Mouse (Mus musculus) 3T3-L1 (cell line): ENCODE measurements around the gene Rbms3.
A peak's percentile ranks its signal among the peaks of the same experiment; 100 is the strongest.

Experiments
- DNase-seq: peaks from one replicate; pipeline ENCODE4 v3.0.0-alpha.2; 2015; ENCODE audit warnings: low read depth, low spot score

The Rbms3 gene

DNA sequence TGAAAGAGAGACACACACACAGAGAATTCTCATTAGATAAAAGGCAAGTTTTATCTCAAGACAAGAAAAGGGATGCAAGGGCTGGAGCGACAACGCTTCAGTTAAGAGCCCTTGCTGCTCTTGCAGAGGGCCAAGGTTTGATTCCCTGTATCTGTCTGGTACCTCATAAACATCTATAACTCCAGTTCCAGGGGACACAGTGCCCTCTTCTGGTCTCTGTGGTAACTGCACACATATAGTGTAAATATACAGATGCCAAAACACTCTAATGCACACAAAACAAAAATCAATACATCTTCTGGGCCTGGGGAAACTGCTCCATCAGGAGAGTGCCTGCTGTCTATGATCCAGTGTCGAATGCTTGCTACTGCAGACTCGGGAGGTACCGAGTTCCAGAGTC, 145.3 kb downstream of the Rbms3 start:
- DNase-seq: peak; percentile 33

DNA sequence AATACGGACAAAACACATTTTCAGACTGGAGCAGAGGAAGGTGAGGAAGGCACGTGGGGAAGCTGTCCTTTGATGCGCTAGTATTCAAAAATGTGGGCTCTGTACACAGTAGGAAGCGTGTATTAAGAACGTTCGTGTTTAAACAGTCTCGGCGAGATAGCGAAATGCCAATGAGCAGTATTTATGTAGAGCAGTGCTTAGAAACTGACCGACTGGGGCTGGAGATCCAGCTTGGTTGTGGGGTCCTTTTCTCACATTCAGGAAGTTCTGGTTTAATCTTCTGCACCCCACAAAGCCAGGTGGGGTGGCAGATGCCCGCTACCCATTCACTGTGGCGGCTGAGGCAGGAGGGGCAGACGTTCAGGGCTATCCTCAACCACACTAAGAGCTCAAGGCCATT, 153.0 kb downstream of the Rbms3 start:
- DNase-seq: no peak

DNA sequence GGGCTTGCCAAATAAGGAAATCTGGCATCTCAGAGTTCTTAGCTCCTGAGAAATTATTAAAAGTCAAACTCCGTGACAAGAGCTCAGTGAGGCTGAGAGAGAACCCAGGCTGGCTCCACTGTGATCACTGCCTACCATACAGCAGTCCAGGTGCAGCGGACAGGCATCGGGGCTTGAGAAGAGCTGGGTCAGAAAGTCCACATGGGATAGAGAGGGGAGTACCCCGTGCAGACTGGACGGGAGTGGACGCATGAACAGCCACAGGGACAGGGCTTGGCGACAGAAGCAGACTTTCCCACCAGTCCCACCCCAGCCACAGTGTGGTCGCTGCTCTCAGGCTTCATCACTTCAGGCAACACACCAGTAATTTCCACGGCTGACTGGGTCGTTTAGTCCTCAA, 176.9 kb downstream of the Rbms3 start:
- no peak for DNase-seq

DNA sequence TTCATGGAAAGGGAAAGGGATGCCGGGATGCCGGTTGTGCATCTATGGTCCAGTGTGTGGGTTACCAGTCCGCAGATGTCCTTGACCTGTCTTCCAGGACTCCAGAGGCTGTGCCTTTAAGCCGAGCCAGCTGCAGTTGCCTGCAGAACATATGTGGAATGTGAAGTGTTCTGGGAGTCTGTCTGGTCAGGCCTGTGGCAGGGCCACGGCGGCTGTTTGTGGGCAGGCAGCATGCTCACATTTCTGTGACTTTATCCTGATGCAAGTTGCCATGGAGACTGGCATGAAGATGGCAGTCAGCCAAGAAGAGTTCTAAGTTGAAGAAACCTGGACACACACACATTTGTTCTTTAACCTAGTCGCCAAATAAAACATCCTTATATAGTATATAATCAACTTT, 187.1 kb downstream of the Rbms3 start:
- no peak for DNase-seq

DNA sequence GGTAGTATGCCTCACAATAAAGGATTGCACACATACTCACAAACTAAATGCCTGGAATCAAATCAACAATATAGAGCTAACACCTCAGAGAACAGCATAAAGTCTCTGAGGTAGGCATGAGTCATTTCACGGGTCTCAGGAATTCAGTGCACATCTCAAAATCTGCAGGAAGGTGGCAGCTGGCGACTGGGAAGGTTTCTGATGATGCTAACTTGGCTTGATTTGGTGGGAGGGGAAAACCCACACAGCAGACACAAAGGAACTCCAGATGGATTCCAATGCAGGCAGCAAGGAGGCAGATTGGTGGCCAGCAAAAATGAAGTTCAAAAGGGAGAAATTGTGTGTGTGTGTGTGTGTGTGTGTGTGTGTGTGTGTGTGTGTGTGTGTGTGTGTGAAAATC, 193.9 kb downstream of the Rbms3 start:
- peak; percentile 30 for DNase-seq

DNA sequence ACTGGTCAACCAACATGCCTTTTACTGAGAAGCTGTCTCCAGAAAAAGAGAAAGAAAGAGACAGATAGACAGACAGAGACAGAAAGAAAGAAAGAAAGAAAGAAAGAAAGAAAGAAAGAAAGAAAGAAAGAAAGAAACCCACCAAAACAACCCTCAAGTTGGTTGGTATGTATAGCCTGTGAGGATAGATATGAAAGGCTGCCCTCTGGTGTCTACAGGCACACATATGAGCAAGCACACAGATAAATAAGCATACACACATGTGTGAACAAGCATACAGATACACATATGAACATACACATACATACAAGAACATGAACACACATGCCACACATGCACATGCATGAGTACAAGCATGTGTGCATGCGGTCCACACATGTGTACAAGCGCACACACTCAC, 199.0 kb downstream of the Rbms3 start:
- peak; percentile 13 for DNase-seq

DNA sequence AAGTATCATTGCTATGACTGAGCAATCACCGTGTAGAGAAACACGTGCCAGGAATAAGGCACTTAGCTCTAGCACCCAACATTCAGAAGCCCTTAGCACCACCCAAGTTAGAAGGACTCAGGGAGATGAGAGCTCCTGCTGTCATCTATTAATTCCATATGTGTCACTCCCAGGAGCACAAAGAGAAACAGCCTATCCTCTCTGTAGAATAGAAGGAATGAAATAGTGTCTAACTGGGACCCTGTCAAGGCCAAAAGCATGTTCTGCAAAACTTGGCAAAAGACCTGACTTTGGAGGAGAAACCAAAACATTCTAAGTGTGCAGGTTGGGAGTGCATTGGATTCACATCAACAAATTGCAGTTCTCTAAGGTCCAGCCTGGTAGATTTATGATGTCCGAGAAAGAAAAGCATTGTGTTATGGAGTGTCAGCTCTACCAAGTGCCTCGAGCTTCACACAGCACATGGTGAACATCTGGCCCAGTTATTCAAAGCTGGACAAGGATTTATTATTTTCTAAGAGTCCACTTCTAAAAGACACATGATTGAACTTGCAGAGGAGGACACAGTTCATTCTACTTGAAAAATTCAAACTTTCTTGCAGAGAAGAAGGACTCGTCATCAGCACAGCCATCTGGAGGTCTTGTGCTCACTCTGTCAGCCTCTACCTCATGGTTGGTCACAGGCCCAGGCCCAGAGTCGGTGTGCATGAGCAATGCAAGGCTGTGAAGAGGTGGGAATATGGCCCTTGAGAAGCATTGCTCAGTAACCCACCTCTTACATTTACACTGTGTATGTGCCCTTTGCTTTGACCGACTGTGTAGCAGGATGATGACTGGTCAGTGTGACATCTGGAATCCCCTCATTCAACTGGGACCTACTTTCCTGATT, 200.3 kb downstream of the Rbms3 start:
- DNase-seq: no peak

DNA sequence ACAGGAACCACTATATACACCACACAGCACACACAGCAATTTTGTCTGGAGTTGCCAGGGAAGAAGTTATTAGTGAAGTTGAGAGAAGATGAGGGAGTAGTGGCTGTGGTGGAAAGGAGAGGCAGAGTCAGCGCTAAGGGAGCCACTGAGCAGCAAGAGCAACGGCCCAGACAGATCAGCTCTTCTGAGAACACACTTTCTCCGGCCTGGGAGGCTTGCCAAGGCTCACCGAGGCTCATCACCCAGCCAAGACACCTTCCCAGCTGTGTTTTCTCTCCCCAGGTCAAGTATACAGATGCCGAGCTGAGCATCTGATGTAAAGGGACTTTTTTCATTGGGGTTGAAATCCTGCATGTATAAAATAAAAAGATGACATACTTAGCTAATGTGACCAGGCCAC, 206.5 kb downstream of the Rbms3 start:
- no peak for DNase-seq

DNA sequence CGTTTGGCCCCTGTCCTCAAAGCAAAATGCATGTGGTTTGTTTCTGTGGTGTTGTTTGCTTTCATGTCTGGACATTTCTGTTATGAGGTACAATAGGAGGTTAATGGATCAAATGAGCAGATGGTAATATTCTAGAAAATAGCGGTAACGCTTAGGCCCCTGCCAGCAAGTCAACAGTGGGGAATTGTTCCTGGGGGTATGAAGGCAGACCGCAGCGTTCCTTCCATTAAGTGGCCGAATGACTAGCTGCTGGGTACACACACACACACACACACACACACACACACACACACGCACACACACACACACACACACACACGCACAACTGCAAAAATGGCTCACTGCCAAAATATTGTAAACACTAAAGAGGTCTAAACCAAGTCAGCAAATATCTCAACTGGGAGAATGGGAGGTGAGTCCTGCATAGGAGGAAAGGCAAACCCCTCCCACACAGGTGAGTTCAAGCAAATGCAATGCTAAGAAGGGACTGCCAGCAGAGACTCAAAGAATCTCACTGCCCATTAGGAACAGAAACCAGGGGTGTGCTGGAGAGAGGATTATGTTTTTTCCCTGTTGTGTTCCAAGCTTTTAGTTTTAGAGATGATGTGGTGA, 209.7 kb downstream of the Rbms3 start:
- DNase-seq: no peak

DNA sequence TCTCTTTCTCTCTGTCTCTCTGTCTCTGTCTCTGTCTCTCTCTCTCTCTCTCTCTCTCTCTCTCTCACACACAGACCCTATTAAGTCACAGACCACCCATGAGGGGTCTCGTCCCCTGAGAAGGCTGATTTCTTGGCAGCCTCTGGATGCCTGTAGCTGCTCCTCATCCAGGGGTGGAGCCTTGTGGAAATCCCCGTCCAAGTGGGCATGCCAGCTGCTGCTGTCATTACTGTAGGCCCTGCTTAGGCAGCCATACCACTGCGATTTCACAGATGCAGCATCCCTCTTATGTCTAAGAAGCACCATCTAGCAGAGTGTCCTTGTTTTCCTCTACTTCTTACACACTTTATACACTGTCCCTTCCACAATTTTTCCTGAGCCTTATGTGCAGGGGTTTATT, 216.5 kb downstream of the Rbms3 start:
- no peak for DNase-seq

DNA sequence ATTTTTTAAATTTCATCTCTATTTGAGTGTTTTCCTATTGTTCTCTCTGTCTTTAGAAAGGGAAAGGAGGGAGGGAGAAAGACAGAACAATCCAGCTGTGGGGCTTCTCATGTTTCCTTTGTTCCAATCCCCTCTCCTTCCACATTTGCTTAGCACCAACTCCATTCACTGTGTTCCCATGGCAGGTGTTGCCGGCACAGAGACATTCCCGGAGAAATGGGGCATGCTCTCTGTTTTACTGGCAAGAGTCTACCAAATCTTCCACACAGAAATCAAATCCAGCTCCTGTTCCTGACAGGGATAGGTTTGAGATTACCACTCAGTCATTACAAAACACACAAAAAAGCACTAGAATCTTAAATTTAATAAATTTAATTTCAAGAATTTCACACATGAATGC, 217.1 kb downstream of the Rbms3 start:
- DNase-seq: no peak

DNA sequence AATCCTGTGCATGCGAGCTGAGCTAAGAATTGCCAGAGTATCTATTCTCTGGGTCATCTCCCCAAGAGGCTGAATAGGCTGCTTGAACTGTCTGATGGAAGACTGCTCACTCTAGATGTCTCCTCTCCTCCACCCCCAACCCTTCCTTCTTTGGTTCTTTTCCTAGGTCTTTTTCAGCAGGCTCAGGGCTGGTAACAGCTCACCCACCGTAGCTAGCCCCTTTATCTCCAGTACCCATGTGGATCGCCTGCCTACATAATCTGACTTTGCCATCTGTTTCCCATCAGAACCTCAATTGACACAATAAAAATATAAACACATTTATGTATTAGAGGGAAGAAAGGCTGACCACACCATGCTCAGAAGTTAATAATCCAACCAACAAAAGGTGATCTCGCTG, 225.1 kb downstream of the Rbms3 start:
- DNase-seq: no peak

DNA sequence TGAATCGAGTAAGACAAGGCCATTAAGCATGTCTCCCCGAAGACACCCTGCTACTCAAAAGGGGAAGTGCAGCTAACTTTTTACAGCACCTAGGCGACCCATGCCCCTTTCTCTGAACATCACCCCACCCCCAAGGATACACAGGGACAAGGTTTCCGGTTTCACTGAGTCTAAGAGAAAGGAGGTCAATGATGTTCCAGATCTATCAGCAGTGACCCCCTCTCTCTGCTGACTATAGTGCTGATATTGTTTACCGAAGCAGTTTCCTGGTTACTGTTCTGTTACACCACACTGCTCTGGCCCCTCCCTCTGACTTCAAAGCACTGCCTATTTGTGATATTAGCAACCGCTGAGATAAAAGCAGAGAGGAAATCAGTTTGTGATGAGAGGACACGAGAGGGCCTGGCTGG, 229.4 kb downstream of the Rbms3 start:
- no peak for DNase-seq

DNA sequence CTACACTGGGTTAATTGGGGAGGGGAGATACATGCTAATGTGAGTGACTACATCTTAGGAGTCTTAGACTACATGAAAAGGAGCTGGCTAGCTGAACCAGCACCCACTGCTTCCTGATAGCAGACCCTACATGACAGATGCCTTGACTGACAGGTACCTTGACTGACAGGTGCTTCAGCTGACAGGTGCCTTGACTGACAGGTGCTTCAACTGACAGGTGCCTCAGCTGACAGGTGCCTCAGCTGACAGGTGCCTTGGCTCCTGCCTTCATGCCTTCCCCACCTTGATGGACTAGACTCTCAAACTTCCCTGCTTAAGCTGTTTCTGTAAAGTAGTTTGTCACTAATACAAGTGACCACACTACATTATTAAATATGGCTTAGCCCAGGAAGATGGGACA, 232.6 kb downstream of the Rbms3 start:
- no peak for DNase-seq

DNA sequence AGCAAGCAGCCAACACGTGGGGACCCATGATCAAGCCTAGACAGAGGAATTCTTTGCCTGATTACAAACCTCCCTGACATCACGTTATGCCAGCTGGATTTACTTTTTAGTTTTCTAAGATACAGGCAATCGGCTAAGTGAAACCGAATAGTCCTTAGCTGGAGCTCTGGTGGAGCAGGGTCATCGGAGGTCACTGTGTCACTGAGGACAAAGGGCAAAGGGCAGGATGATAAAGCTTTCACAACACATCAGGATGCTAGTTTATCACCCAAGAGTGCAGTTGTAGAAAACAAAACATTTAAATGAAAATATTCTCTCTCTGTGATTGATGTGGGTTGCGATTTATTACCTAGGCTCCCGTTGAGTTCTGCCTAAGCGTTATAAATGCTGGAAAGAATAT, 233.1 kb downstream of the Rbms3 start:
- no peak for DNase-seq

DNA sequence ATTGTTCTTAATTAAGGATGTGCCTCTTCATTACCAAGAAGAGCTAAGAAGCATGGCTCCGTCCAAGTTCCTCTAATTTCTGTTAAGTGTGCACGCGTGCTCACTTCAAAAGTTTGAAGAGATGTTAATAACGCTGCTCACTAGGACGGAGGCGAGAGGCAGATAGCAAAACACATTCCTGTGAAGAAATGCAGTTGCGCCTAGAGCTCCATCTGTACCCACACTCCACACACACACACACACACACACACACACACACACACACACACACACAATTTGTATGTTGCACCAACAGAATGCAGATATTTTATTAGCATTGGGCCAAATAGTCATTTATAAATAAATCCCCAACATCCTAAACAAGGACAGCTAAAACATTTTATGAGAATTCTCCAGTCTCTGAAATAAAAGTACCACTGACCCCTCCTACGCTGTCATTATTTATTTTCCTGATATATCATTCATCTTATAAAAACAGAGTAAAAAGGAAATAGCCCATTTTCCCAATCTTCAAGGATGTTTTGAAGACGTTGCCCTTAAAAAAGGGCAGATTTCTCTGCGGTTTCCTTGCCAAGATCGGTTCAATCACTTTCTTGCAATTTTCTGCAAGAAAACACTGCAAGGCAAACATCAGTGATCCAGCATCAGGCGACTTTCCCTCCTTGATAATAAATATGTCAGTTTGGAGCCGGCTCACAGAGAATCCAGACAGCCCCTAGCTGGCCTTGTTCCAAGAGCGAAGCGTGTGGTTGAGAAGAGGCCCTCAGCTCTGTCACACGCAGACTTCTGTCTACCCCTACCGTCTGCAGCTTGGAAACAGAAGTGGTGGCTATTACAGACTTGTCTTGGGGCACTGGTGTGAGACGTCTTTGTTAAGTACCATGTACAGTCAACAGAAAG, 235.8 kb downstream of the Rbms3 start:
- no peak for DNase-seq

DNA sequence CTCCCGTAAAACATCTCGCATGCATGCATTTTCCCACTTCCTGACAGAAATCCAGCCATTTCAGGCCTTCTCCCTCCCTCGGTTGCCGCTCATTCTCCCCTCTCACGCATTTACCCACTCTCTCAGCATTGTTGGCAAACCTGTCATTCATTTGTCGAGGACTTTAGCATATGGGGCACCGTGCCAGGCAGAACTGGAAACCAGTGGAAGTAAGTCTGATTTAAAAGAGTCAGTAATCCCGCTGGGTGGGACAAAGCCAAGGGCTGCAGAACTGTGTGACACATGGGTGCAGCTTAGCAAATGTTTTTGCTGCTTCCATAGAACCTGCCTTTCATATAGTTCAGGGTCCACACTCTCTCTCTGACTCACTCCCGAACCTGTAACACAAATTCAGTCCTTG, 241.7 kb downstream of the Rbms3 start:
- no peak for DNase-seq

DNA sequence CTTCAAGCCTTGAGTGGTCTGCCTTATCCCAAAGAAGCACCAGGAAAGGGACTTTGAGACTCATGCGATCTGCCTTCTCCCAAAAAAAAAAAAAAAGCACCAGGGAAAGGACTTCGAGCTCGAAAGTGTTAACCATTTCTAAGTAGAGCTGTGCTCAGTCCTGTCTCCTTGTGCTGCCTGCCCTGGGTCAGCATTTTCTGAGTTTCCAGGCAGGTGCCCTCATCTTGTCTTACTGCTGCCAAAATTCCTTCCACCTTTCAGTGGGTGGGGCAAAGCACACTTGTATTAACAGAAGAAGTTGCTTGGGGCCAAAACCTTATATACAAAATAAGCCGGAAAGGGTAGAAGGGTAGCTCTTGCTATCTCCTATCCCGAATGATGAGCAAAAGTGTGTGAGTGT, 248.8 kb downstream of the Rbms3 start:
- DNase-seq: no peak

DNA sequence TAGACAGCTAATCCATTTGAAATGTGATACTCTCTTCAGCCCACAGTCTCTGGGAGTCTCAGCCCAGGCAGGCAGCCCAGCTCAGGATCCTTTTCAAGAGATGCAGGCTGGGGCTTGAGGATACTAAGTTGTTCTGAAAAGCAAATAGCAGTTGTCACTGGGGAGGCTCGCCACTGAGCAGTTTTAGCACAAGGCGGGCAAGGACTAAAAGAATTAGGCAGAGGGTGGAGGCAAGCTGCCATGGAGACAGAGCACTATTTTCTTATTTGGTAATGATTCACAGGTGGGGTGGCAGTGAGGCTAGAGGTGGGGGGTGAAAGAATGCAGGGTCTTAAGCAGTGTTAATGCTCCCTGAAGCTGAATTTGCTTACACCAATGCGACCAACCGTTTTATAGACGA, 249.6 kb downstream of the Rbms3 start:
- no peak for DNase-seq

DNA sequence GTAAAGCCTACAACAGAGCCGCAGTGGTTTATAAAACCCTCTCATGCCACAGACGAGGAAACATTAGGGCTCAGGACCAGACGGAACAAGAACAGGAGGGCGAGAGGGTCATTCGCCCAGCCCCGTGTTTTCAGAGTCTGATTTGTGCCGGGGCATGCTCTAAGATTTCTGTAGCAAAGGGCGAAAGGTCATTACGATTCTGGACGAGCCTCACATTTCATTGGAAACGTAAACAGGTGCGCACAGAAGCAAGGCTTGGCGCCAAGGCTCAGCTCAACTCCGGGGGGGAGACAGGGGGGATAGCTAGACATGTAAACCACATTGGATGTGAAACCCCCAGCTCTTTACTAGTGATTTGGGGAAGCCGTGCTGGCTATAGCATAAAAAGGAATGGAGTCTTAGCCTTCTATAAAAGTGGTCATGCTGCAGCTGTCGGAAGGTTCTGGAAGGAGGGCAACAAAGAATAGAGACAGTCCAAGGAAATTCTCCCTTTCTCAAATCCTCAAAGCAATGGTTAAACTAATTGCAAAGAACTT, 250.2 kb downstream of the Rbms3 start:
- no peak for DNase-seq

DNA sequence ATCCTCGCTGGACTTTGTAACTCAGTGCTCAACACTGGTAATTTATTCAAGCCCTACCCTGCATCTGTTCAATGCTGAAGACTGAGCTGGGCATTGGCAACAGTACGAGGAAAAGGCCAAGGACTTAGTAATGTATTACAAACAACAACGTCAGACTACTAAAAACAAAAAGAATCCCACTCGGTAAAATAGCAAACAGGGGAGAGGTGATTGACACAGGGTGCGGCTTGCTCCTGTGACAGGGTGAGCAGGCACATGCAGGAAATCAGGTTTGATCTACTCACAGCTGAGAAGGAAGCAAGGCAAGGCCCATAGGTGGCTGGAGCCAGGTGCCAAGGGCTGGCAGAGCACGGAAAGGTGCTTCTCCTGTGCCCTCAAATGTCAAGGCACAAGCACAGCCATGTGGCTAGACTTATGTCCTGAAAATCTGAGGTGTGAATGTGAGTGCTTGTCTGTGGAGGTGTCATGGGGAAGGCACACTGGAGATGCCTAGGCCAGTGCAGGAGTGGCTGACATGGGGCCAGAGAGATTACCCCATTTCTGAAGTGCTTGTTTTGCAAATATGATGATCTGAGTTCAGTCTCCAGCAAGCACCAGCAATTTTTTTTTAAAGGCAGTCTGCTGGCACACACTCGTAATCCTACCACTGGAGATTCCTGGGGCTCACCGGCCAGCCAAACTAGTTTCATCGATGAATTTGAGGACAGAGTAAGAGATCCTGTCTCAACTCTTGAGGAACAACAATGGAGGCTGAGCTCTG, 251.4 kb downstream of the Rbms3 start:
- no peak for DNase-seq
